Mouse (Mus musculus): ENCODE data around the gene Insig2.
A peak's percentile ranks its signal among the peaks of the same experiment; 100 is the strongest.

Gene Insig2

DNA sequence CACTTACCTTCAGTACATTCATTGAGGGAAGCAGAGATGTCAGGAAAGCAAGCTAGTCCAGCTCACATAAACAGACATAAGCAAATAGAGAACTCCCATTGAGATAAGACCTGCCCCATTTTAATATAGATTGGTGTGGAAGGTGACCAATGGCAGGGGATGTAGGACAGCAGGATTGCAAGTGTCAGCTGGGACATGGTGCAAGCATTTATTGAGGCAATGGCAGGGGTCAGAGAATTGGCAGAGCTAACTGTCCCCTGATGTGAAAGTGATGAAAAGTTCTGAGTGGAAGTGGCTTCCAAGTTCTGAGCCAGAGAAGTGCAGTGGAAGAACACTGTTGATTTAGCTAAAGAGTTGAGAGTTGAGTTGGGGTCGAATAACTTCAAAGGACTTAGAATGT, at the start of gene Insig2:
TSS of gene Insig2 (minus strand) at position 105 of the 400 bp plus-strand sequence.
- no peak for DNase-seq (ENCODE audit: low spot score in 2 of 2)

DNA sequence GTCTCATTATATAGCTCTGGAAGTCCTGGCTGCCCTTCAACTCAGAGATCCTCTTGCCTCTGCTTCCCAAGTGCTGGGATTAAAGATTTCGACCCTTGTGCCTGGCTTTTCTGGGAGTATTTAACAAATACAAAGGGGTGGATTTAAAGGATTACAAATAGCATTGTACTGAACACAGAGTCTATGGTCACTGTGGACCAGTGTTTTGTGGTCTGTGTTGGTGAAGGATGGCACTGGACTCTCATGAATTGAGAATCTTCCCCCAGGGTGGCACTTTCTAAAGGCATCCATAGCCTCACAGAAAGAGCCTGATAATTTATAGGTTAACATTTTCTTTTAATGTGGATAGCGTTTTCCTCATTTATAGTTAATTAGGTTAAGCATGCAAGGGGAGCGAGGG, 49.2 kb upstream of the Insig2 start:
- DNase-seq (ENCODE audit: low spot score in 2 of 2) = no peak

DNA sequence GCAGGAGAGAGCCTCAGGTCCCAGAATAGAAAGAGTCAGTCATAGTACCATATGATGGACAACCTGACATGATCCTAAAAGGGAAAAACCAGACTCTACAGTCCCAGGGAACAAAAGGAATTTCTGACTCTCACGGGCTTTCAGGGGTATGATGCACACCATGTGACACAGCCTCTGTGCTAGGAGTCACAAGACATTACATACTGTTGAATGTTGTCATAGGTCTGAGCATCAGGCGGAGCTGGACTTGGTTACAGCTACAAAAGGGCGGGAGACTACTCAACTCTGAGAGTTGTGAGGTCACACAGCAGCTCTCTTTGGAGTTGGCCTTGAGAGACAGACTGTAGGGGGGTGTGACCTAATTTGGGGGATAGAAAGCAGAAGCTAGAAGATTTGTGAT, 47.6 kb upstream of the Insig2 start:
- no peak for DNase-seq (ENCODE audit: low spot score in 2 of 2)

- DNase-seq (ENCODE audit: low spot score in 2 of 2) = no peak
These were observed 45.5 kb upstream of the Insig2 start for GRCm38 (mm10) chr1:121377901-121378300.

DNA sequence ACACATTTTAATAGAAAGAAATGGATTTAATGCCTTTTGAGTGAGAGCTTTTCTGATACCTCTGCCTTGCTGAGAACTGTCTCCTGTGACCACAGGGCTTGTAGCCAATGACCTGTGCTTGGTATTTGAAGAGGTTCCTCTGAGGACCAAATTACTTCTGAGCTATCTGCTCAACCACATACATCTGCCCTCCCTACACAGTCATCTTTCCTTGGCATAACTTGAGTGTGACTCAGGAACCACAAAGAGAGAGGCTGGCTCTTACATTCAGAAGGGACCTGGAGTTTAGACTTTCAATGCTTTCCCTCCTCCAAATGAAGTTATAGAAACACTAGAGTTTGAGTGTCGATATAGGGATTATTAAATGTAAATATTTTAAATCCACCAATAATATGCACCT, 45.0 kb upstream of the Insig2 start:
- DNase-seq (ENCODE audit: low spot score in 2 of 2) = no peak

DNA sequence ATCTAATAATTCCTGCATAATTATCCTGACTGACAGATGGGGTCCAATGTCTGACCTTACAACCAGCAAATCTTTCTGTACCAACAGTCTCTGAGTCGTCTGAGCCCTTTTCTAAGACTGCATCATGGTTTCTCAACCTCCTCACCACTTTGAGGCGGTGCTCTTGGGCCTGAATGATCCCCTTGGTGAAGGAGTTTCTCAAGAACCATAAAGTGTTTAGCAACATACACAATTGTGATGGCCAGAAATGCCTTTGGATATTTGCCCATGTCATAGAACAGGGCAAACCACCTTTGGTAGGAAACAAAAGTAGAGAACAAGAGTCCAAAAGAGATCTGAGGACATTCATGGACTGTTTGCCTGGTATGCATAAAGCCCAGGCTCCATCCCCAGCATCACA, 41.2 kb upstream of the Insig2 start:
- no peak for DNase-seq (ENCODE audit: low spot score in 2 of 2)

- DNase-seq (ENCODE audit: low spot score in 2 of 2) = no peak
These were observed 40.3 kb upstream of the Insig2 start for GRCm38 (mm10) chr1:121372656-121373055.

DNA sequence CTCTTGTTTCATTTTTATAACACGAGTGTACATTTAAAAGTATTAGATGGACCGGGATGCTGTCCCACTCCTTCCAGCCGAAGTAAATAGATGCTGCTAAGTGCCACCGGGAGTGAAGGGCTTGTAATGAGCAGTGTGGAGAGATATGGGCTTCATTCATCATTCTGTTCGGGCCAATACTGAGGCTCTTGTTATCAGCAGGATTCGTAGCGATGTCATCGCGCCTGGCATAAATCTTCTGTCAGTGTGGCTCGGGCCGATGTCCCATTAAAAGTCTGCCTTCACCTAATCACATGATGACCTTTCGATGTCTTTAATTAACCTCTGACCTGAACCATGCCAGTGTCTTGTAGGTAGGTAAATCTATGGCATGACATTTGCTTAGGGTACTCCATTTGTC, 39.1 kb upstream of the Insig2 start:
- no peak for DNase-seq (ENCODE audit: low spot score in 2 of 2)

GRCm38 (mm10) chr1:121367257-121367656, 34.9 kb upstream of the Insig2 start:
- no peak for DNase-seq (ENCODE audit: low spot score in 2 of 2)

- DNase-seq (ENCODE audit: low spot score in 2 of 2) = no peak
These were observed 28.2 kb upstream of the Insig2 start for GRCm38 (mm10) chr1:121360561-121360960.

GRCm38 (mm10) chr1:121359680-121360079, 27.3 kb upstream of the Insig2 start:
- DNase-seq (ENCODE audit: low spot score in 2 of 2) = no peak

GRCm38 (mm10) chr1:121353779-121354178, 21.4 kb upstream of the Insig2 start:
- DNase-seq (ENCODE audit: low spot score in 2 of 2) = no peak

GRCm38 (mm10) chr1:121351037-121351436, 18.6 kb upstream of the Insig2 start:
- no peak for DNase-seq (ENCODE audit: low spot score in 2 of 2)

GRCm38 (mm10) chr1:121350616-121351015, 18.2 kb upstream of the Insig2 start:
- no peak for DNase-seq (ENCODE audit: low spot score in 2 of 2)

DNA sequence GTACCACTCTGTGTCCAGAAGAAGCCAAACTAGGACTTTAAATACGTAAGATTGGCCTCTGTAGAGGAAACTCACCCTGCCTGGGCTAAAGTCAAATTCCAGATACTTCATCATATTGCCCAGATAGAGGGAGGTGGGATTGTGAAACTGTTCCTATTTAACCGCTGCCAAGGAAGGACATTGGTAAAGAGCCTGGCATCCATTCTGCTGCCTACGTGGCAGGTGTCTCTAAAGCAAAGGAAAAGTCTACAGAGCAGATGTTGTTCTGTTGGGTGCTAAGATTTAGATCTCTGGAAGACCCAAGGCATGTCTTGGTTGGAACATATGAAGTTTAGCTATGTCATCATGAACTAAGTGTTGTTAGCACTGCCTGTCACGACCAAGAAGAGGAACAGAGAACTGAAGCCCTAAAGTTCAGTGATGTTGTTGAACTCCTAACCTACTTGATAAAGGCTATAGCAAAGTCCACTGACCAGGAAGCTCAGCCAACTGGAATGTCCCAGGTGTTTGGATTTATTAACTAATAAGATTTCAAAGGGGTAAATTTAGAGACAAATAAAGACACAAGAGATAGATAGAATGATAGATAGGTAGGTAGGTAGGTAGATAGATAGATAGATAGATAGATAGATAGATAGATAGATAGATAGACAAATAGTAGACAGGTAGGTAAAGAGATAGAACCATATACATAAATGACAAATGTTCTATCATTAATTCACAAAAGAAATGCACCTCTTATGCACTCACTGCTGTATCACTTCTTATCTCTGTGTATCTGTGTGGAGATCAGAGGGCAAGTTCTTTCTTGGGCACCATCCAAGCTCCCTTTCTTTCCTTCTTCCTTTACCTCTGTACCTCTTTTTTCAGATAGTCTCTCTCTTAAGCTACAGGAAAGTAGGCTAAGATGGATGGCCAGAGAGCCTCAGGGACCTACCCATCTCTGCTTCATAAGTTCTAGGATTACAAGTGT, 16.8 kb upstream of the Insig2 start:
- no peak for DNase-seq (ENCODE audit: low spot score in 2 of 2)

DNA sequence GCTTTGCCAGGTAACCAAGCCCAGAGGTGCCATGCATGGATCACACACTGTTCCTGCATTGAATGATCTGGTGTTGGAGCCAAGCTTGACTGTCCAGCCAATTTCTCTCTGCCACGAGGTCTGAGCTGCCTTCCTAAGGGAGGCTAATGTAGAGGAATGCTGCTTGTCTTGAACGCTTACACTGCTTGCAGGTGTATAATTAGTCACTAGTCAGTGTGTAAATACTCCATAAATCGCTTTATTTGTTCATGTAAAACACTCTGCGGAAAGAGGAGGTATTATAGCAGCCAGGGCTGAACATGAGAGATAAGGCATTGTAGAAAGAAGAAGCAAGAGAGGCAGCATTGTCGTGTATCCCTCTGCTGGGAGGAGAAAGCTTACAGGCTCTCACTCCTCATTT, 11.6 kb upstream of the Insig2 start:
- no peak for DNase-seq (ENCODE audit: low spot score in 2 of 2)

GRCm38 (mm10) chr1:121335789-121336188, 3.4 kb upstream of the Insig2 start:
- no peak for DNase-seq (ENCODE audit: low spot score in 2 of 2)

GRCm38 (mm10) chr1:121333986-121334703, 1.8 kb upstream of the Insig2 start:
- no peak for DNase-seq (ENCODE audit: low spot score in 2 of 2)

DNA sequence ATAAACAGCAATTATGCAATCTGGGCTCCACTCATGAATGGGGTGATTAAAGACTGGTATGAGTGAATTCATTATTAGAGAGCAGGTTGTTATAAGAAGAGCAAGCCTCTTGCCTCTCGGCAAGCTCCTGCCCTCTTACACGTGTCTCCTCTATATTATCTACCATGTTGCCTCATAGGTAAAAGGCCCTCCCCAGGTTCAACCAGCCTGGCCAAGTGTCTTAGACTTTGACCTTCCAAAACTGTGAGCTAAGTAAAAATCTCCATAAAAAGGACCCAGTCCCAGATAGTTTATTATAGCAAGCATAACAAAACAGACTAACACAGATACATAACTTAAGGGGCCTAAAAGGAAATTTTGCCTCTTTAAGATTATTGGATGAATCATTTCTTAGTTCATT, 1.8 kb downstream of the Insig2 start:
- no peak for DNase-seq (ENCODE audit: low spot score in 2 of 2)

- no peak for DNase-seq (ENCODE audit: low spot score in 2 of 2)
These were observed 3.0 kb downstream of the Insig2 start for GRCm38 (mm10) chr1:121329391-121329790.

DNA sequence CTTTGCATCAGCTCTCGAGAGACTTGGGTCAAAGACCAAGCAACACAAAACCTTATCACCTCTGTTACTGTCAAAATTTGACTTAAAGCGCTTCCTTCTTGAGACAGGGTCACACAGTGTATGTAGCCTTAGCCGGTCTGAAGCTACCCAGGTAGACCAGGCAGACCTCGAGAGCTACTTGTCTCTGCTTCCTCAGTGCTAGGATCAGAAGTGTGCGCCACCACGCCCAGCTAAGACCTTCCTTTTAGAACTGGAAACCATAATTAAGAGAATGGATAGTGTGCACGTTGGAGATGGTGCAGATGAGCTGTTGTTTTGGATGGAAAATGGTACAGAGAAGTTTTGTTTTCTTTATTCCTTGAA, 4.2 kb downstream of the Insig2 start:
- peak in 1 of 2 experiments; percentile 4 for DNase-seq (ENCODE audit: low spot score in 2 of 2)

DNA sequence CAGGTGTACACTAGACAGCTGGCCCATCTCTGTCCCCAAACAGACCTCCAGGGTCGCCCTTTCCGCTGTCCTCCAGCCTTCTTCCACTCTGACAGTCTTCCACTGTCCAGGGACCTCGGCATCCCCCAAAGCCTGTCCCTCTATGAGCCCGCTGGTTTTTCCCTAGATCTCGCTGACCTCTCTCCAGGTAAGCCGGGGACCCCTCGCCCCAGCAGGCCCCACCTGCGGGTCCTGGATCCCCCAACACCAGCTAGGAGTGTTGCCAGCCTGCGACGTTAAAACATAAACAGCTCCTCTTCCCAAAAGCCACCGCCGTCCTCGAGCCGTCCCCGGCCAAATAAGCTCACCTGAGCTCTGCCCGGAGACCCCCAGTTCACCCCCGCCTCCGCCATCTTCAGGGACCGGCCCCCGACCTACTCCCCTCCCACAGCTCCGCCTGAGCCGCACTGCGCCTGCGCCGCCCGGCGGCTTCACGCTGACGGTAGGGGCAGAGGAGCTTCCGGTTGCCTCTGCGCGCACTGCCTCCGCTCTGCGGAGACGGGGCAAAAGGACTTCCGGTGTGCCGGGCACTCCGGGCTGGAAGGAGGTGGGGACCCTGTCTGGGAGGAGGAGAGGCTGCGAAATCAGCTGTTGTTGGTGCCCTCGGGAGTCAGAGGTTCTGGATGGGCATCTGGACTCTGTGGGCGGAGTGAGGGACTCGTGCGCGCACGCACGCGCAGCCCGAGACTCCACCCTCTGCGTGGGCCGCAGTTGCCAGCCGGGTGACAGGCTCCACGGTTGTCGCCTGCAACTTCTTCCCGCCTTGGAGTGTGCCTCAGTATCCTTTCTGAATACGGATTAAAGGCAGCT, 4.8 kb downstream of the Insig2 start:
- peak; percentile 82 to 90 for DNase-seq (ENCODE audit: low spot score in 2 of 2)

Data from frontal cortex, postnatal 25 days (tissue).